Mouse (Mus musculus) brain, embryonic 14.5 days (tissue): Measurements from ENCODE around the gene Cd36. TPM values are rescaled to one million over a fixed set of nuclear protein-coding genes. Genes with fewer than 3 reads are reported as not detected.

Experiments used
- DNase-seq: peaks from one replicate; pipeline ENCODE4 v3.0.0-alpha.2; 2011; ENCODE audit warnings: low read depth
- CTCF ChIP-seq: fragments of 200-500 bp; IDR thresholded peaks from 2 replicates; pipeline ENCODE4 v1.5.1; 2012; ENCODE audit warnings: inconsistent platforms, mild to moderate bottlenecking, moderate library complexity, borderline replicate concordance; ENCODE audit not compliant: insufficient read depth, insufficient read length; ENCODE audit errors: extremely low read depth
- POLR2A ChIP-seq: fragments of 200-500 bp; IDR thresholded peaks from 2 replicates; pipeline ENCODE4 v1.6.1; 2012; ENCODE audit warnings: mild to moderate bottlenecking, inconsistent platforms, borderline replicate concordance; ENCODE audit not compliant: poor library complexity, insufficient read depth, insufficient read length, severe bottlenecking; ENCODE audit errors: extremely low read depth
- polyA plus RNA-seq: library from polyadenylated mRNA; depleted of rRNA; stranded (reverse); fragments of >200 nt; gene quantifications from 2 replicates; pipeline ENCODE4 v1.2.3, GENCODE M21; 2012

Gene Cd36
- polyA plus RNA-seq, 1 experiment = 3.4 TPM

DNA sequence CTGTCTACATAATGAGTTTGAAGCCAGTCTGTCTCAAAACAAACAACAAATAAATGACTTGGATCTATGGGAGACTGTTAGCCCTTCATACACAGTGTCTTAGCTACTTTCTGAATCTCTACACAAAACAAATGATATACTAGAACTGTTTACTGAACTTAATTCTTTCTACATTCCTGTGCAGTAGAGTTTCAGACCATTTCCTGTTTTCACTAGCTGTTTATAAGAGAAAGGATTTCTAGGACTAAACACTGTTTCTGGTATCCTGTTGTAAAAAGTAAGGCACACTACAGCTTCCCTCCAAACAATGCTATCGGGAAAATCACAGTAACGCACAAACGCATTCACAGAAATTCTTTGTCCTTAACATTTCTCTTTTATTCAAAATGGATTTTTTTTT is 2.2 kb downstream of the Cd36 start:
- no peak for DNase-seq
- no peak for TF ChIP-seq CTCF
- no peak for TF ChIP-seq POLR2A

DNA sequence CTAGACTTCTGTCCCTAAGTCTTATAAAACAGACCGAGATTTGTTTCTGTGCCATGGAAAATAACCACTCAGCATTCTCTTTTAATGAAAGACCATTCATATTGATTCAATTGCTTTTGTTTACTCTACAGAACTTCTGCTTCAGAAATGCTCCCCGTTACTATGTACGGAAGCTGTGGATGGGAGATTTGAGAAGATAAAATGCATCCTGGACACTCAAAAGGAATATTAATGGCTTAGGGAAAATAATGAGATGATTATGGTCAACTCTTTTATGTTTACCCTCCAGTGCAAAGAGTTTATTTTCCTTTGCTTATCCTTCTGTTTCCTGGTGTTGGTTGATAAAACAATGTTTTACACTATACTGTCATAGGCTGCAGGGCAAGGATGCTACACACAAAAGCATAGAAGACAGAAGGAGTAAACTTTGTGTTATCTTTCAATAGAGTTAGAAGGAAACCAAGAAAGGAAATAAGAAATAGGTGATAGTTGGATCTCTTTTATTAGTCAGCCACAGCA is 5.2 kb downstream of the Cd36 start:
- TF ChIP-seq POLR2A (no peak), CTCF (no peak)
- DNase-seq = no peak

DNA sequence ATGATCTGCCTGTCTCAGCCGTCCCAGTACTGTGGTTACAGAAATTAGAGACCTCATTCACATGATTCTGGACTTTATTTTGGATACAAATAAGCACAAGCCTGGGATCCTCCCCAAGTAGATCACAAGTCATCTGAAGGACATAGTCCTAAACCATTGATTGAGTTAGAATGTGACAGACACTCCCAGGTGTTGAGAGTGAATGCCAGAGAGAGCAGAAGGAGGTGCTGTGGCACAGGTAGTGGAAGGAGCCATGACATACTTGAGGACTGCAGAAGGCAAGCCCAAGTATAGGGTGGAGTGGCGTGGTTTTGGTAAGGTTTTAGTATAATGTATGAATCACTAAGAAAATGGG is 7.1 kb downstream of the Cd36 start:
- no peak for TF ChIP-seq POLR2A
- TF ChIP-seq CTCF = no peak
- DNase-seq = no peak

DNA sequence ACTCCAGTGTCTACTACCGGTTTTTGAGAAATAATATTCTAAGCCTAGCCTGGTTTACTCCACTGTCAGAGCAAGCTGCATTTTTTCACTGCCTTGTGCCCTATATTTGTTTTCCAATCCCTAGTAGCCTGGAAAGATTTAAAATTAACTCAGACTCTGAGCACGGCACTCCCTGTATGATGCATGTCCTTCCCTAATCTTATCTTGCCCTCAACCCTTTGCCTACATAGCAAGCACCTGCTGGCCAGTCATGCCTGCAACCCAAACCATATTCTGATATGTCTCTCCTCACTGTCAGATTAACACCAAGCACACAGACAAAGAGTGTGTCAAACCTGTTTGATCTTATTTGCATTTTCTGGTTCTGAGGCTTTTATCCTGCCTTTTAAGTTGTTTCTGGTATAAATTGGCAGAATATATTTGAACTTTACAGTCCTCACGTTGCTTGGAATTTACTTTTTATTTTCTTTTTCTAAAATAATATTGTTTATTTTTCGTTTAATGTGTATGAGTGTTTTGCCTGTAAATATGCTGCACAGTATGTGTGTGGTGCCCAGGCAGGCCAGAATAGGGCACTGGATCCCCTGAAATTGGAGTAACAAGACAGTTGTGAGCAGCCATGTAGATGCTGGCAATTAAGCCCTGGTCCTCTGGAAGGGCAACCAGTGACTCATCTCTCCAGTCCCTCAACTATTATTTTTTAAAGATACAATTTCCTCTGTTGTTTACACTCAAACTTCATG is 7.6 kb downstream of the Cd36 start:
- TF ChIP-seq CTCF (no peak), POLR2A (no peak)
- DNase-seq = no peak

DNA sequence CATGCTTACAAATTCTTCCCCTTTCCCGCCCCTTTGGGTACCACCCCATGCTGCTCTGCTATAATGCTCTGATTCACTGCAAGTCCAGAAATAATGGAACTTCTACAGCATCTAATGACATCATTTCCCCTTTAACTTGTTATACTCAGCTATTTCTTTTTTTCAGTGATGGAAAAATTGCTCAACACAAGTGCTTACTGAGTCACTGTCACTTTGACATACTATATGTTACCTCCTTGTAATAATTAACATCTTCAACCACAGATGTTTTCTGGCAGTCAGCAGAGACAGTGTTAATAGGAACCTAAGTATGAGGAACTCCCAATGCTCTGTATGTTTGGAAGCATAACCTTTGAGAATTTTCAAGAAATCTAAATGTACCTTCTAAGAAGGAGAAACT is 8.7 kb downstream of the Cd36 start:
- DNase-seq = no peak
- no peak for TF ChIP-seq POLR2A
- TF ChIP-seq CTCF = no peak

DNA sequence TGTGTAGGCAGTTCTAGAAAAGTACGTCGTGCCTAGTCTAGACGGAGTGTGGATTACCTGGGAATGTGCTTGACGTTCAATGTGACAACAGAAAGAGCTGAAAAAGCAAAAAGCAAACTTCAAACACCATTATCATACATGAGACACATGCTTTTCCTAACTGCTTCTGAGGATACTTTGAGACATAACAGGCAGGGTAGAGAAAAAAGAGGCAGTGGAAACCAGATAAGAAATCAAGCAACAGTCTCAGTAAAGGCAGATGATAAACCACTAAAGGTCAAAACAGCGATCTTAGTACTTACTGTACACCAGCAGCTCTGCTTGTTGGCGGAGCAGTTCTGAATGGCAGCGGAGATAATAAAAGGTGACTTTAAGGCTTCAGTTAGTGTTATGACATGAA is 11.6 kb downstream of the Cd36 start:
- DNase-seq = no peak
- TF ChIP-seq CTCF (no peak), POLR2A (no peak)

DNA sequence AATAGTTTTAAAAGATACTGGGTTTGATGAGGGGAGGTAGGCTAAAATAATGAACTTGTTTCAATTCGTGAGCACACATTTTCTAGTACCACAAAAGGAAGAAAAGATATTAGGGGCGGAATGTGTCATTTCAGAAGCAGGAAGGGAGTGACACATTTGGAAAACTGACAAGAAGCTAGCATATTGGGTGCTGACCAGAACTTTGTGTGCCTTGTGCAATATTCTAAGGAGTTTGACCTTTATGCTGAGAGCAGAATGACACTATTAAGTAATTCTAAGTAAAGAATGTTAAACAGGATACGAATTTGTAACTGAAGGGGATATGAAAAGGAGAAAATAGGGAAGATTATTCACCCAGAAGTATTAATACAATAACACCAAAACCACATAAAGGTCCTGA is 12.0 kb downstream of the Cd36 start:
- TF ChIP-seq CTCF (no peak), POLR2A (no peak)
- DNase-seq = no peak

DNA sequence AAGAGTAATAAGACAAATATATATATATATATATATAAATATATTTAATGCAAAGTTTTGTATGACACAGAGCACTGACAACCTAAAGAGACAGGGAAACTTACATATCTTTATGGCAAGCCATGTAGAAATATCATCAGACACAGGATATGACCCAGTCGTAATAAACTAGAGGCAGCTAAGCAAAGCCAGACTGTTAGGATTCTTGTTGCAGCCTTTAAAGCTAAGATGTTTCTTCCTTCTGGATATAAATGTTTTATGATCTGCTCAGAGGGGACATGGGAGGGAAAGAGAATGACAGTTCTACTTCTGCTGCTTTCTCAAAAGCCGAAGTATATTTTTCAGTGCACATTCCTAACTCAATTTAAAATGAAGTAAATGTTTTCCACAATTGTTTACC is 14.3 kb downstream of the Cd36 start:
- no peak for TF ChIP-seq POLR2A
- no peak for TF ChIP-seq CTCF
- DNase-seq = no peak

DNA sequence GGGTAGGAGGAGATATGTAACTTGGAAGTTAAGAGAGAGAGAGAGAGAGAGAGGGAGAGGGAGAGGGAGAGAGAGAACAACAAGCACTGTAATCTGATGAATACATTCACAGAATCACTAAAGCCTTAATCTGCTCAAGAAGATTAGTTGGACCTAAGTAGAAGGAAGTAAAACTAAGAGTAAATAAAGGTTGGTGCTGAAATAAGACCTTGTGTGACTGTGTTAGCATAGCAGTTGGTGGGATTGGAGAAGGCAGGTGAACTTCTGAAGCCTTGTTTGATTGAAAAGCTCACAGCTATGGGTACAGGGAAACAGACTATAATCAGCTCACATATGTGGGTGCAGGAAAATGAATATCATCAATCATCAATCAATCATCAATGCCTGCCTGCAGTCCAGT is 23.2 kb downstream of the Cd36 start:
- DNase-seq = no peak
- no peak for TF ChIP-seq CTCF
- TF ChIP-seq POLR2A = no peak

DNA sequence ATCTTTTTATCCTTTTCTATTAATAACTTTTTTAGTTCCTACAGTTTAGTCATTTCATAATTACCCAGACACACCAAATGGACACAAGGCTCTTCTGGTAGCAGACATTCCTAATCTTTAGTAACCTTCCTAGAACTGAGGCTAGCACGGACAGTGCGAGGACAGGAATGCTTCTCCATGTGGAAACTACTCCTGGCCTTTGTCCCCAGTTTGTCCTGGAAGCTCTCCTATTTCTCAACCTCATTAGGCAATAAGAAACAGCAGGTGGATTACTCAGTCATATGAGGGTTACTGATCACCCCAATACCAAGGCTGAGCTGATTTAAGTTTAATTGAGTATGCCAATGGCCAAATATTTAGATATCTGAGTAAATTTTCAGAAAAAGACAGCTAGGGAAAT is 25.5 kb downstream of the Cd36 start:
- no peak for DNase-seq
- TF ChIP-seq POLR2A (no peak), CTCF (no peak)

DNA sequence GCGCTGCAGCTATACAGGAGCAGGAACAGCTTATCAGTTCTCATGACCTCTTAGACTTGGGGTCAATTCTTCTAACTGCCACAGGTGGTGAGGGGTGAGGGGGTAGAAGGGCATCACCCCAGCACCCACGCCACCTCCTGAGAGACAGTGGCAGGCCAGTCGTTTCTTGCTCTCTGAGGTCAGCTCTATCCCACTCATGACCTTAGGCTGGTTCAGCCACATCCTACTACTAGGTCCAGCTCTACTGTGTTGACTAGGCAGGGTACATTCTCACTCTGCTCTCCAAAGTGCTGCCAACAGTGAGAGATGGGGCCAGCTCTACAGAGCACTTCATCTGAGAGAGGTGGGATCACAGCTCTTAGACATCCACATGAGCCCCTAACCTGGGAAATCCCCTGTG is 30.2 kb downstream of the Cd36 start:
- TF ChIP-seq CTCF = no peak
- TF ChIP-seq POLR2A = no peak
- DNase-seq = no peak

DNA sequence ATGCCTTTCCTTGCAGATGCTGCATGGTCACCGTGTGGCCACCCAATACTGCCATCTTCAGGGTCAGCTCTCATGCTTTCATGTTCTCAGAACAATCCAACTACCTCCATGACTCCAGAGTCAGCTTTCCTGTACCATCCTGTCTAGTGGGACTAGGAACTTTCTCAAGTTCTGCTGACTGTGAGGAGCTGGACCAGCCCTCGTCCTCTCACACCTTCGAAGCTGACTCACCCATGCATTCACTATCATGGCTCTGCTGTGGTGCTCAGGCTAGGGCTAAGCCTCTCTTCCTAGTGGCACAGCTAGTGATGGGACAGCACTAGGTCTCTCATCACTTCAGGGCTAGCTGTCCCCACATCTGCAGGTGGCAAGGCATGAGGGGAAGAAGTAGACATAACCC is 30.7 kb downstream of the Cd36 start:
- no peak for DNase-seq
- TF ChIP-seq CTCF = no peak
- TF ChIP-seq POLR2A = no peak
